Comparison of ENCODE assay signal across 18 mouse cellular contexts in genomic region chr1:156212923-156213322, GRCm38 (mm10). TPM values are rescaled to one million over a fixed set of nuclear protein-coding genes. Genes with fewer than 3 reads are reported as not detected.
DNase-seq lines count a peak whose midpoint lies in the region; ATAC-seq lines count a peak whose summit lies in the region.
"Had no signal": no experiment of that assay in that cellular context is flagged by ENCODE, and none has a peak within 500 bp of the region (broad histone marks: within the 10 kb centered on the region; RNA-seq: fewer than 3 reads in every experiment).

No protein-coding gene starts in this region.

- no peak overlapping the region for H3K4me2 ChIP-seq in kidney, embryonic 15.5 days
- peak overlapping the region; percentile 50 for H3K4me2 ChIP-seq in liver, embryonic 11.5 days
- H3K4me2 ChIP-seq: hindbrain, embryonic 15.5 days had no signal

- no peak overlapping the region for H3K27ac ChIP-seq in kidney, embryonic 15.5 days
- H3K27ac ChIP-seq in liver, embryonic 11.5 days (ENCODE audit: low read depth, low read length): peak overlapping the region; percentile 78
- H3K27ac ChIP-seq: embryonic facial prominence, embryonic 10.5 days; heart, adult 2 months; hindbrain, embryonic 15.5 days; macrophage had no signal

- DNase-seq in kidney, postnatal 4 days: no peak
- peak; percentile 75 for DNase-seq in c-Kit-positive CD71-positive TER-119-negative erythroid progenitor cells, embryonic 14.5 days (ENCODE audit: low read depth)
- no peak for DNase-seq in liver, embryonic 11.5 days (ENCODE audit: low spot score)
- no peak for DNase-seq in thymus, postnatal 14 days
- no peak for DNase-seq in cerebellum, postnatal 4 days (ENCODE audit: low spot score in 2 of 2)
- DNase-seq: adrenal gland, postnatal 36 days; cerebellum, postnatal 14 days; heart, adult 2 months; kidney, adult 2 months; kidney, postnatal 36 days; midbrain, embryonic 14.5 days had no signal

- H3K4me1 ChIP-seq in kidney, embryonic 15.5 days: peaks cover 6% of the 10 kb centered on the region
- peaks cover 38% of the 10 kb centered on the region for H3K4me1 ChIP-seq in liver, embryonic 11.5 days (replicated peaks; ENCODE audit: control insufficient read depth, insufficient read depth, low read length)
- H3K4me1 ChIP-seq: hindbrain, embryonic 15.5 days had no signal

- no peak overlapping the region for H3K9ac ChIP-seq in kidney, embryonic 15.5 days
- H3K9ac ChIP-seq in liver, embryonic 11.5 days (ENCODE audit: low read depth, low read length): peak overlapping the region; percentile 28; the same call in 1 of the 2 replicates
- H3K9ac ChIP-seq: hindbrain, embryonic 15.5 days had no signal

- peaks cover 16% of the 10 kb centered on the region for H3K27me3 ChIP-seq in kidney, embryonic 15.5 days
- no peaks in the 10 kb centered on the region for H3K27me3 ChIP-seq in liver, embryonic 11.5 days (replicated peaks; ENCODE audit: control insufficient read depth, insufficient read depth, low read length)
- H3K27me3 ChIP-seq: hindbrain, embryonic 15.5 days had no signal

- no peaks in the 10 kb centered on the region for H3K36me3 ChIP-seq in kidney, embryonic 15.5 days
- H3K36me3 ChIP-seq in liver, embryonic 11.5 days (ENCODE audit: control insufficient read depth, insufficient read depth, low read length): no peaks in the 10 kb centered on the region
- H3K36me3 ChIP-seq: embryonic facial prominence, embryonic 10.5 days; hindbrain, embryonic 15.5 days had no signal

- 91% methylated on average over 5 of the region's 5 CpGs for WGBS in kidney, embryonic 15.5 days
- 41% methylated on average over 5 of the region's 5 CpGs for WGBS in liver, embryonic 11.5 days

- H3K4me3 ChIP-seq in kidney, embryonic 15.5 days (replicated peaks): no peak overlapping the region
- peak overlapping the region; percentile 16; the same call in 1 of the 2 replicates for H3K4me3 ChIP-seq in liver, embryonic 11.5 days (ENCODE audit: low read depth, low read length)
- H3K4me3 ChIP-seq: embryonic facial prominence, embryonic 10.5 days; heart, adult 2 months; hindbrain, embryonic 15.5 days had no signal

- H3K9me3 ChIP-seq in kidney, embryonic 15.5 days (replicated peaks): no peaks in the 10 kb centered on the region
- no peaks in the 10 kb centered on the region for H3K9me3 ChIP-seq in liver, embryonic 11.5 days (ENCODE audit: control insufficient read depth, low read length)
- H3K9me3 ChIP-seq: embryonic facial prominence, embryonic 10.5 days; hindbrain, embryonic 15.5 days had no signal

- ATAC-seq in kidney, embryonic 15.5 days (replicated peaks; ENCODE audit: low FRiP score): peak; percentile 68
- peak; percentile 98 for ATAC-seq in liver, embryonic 11.5 days (replicated peaks; ENCODE audit: low FRiP score)
- peak; percentile 95 for ATAC-seq in megakaryocyte-erythroid progenitor cell, adult 5-6 weeks (replicated peaks; ENCODE audit: low FRiP score, low TSS enrichment, poor library complexity, severe bottlenecking)
- ATAC-seq: forebrain, embryonic 16.5 days had no signal

RNA-seq across cellular contexts. Expression of gene Fam163a, which starts 8.1 kb away (rescaled TPM):
- 0.91 and 1.5 TPM in 2 replicates for polyA plus RNA-seq in kidney, embryonic 15.5 days (2015; fragmentation: Nextera tagmentation; extraction: Ambion mirVana)
- polyA plus RNA-seq in liver, embryonic 11.5 days (2014; fragmentation: Nextera tagmentation; extraction: Ambion mirVana): 0.26 and 0.43 TPM in 2 replicates
- total RNA-seq in megakaryocyte-erythroid progenitor cell, adult 5-6 weeks (2014; fragmentation: Nextera tagmentation): not detected in 2 replicates
- total RNA-seq in megakaryocyte-erythroid progenitor cell, adult 5-6 weeks (2017): 0.30 TPM in 1 of 2 replicates, not detected in the other
- total RNA-seq: heart, adult 2 months; liver, adult 2 months had no signal
- polyA plus RNA-seq: macrophage had no signal
